In the genomic region with DNA sequence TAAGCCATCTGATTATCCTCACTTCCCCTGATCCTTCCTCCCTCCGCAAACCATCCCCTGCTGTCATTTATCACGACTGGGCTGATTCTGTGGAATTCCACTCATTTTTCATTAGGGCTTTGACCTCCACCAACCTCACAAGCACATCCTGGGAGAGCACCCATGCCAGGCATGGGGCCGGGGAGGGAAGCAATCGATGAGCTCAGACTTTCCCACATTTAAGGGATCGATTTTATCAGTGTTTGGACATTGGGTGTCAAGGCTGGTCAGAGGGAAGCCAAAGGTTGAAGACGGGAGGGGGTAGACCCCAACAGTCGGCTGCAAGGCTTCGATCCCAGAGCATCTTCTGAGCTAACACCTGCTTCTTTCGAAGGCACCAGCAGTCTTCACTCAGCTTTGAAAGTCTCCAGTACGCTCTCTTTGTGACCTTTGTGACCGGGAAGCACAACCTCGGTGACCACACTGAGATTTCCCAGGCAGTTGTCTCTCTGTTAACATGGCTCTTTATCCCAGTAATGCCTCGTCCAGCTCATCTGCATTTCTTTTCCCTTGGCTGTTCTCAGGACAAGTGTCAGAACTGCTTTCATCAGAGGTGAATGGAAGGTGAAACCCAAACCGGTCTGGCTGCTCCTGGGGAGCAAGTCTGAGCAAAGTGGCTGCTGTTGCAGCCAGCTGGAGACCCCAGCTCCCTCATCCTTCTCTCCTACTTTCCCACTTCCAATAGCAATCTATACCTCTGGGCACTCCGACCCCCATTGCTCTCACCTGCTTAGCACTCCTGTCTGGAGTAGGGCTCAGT, we compare ENCODE assay signal across 17 mouse cellular contexts. TPM values are rescaled to one million over a fixed set of nuclear protein-coding genes. Genes with fewer than 3 reads are reported as not detected.
DNase-seq lines count a peak whose midpoint lies in the region; ATAC-seq and TF ChIP-seq lines count a peak whose summit lies in the region.
"Had no signal": no experiment of that assay in that cellular context is flagged by ENCODE, and none has a peak within 500 bp of the region (broad histone marks: within the 10 kb centered on the region; RNA-seq: fewer than 3 reads in every experiment).

No protein-coding gene starts in this region.

- no peaks in the 10 kb centered on the region for H3K27me3 ChIP-seq in kidney, postnatal 0 days (ENCODE audit: insufficient read depth, low read length)
- no peaks in the 10 kb centered on the region for H3K27me3 ChIP-seq in stomach, embryonic 15.5 days (replicated peaks)
- no peaks in the 10 kb centered on the region for H3K27me3 ChIP-seq in kidney, adult 2 months (replicated peaks; ENCODE audit: control insufficient read depth, insufficient read depth, low read length)
- H3K27me3 ChIP-seq: liver, embryonic 15.5 days; midbrain, embryonic 13.5 days had no signal

- WGBS in kidney, postnatal 0 days: 45% methylated on average over 15 of the region's 15 CpGs
- WGBS in stomach, embryonic 15.5 days: 19% methylated on average over 15 of the region's 15 CpGs
- WGBS in kidney, adult 2 months: 51% methylated on average over 15 of the region's 15 CpGs

- H3K4me2 ChIP-seq in kidney, postnatal 0 days (ENCODE audit: low read length): no peak overlapping the region
- no peak overlapping the region; the same call in 1 of the 2 replicates for H3K4me2 ChIP-seq in stomach, embryonic 15.5 days
- H3K4me2 ChIP-seq: liver, embryonic 15.5 days; midbrain, embryonic 13.5 days had no signal

- H3K9ac ChIP-seq in kidney, postnatal 0 days (ENCODE audit: low read depth, low read length): no peak overlapping the region
- H3K9ac ChIP-seq in stomach, embryonic 15.5 days: no peak overlapping the region
- H3K9ac ChIP-seq: liver, embryonic 15.5 days; midbrain, embryonic 13.5 days had no signal

- no peak for TF ChIP-seq POLR2A in kidney, adult 2 months (IDR thresholded peaks at IDR 0.05; ENCODE audit: low read depth, low read length)

- H3K27ac ChIP-seq in kidney, postnatal 0 days: no peak overlapping the region
- peak overlapping the region; percentile 31 for H3K27ac ChIP-seq in stomach, embryonic 15.5 days
- H3K27ac ChIP-seq in kidney, adult 2 months (ENCODE audit: insufficient read depth, low read depth, low read length): no peak overlapping the region
- H3K27ac ChIP-seq: hindbrain, postnatal 0 days; liver, embryonic 15.5 days; macrophage; midbrain, embryonic 13.5 days had no signal

- no peak for ATAC-seq in kidney, postnatal 0 days (replicated peaks; ENCODE audit: low FRiP score, low read depth)
- no peak for ATAC-seq in stomach, embryonic 15.5 days (ENCODE audit: insufficient read depth, low FRiP score, low read depth)
- ATAC-seq: forebrain, embryonic 14.5 days; hindbrain, postnatal 0 days; midbrain, embryonic 13.5 days had no signal

- peak; percentile 3 for DNase-seq in kidney, postnatal 0 days (ENCODE audit: low spot score)
- no peak for DNase-seq in kidney, postnatal 36 days
- peak; percentile 8 for DNase-seq in ES-CJ7 (ENCODE audit: low read depth, low spot score)
- DNase-seq in ZHBTc4 (ENCODE audit: low read depth, low spot score): peak; percentile 19
- no peak for DNase-seq in cerebellum, postnatal 36 days
- no peak for DNase-seq in kidney, adult 2 months
- DNase-seq: cerebellum, postnatal 10 days; heart, postnatal 10 days; layer of hippocampus, adult 9-11 months; right cerebral cortex, postnatal 14 days; thymus, adult 18-20 months had no signal

- H3K4me1 ChIP-seq in kidney, postnatal 0 days (replicated peaks; ENCODE audit: insufficient read depth, low read length): no peaks in the 10 kb centered on the region
- peaks cover 5% of the 10 kb centered on the region; the same call in 1 of the 2 replicates for H3K4me1 ChIP-seq in stomach, embryonic 15.5 days
- H3K4me1 ChIP-seq in kidney, adult 2 months (ENCODE audit: control insufficient read depth, insufficient read depth, low read length): no peaks in the 10 kb centered on the region
- H3K4me1 ChIP-seq: liver, embryonic 15.5 days; midbrain, embryonic 13.5 days had no signal

- H3K36me3 ChIP-seq in kidney, postnatal 0 days (ENCODE audit: insufficient read depth, low read length): no peaks in the 10 kb centered on the region
- no peaks in the 10 kb centered on the region for H3K36me3 ChIP-seq in stomach, embryonic 15.5 days
- H3K36me3 ChIP-seq in kidney, adult 2 months (ENCODE audit: control insufficient read depth, insufficient read depth, low read length): no peaks in the 10 kb centered on the region
- H3K36me3 ChIP-seq: liver, embryonic 15.5 days; midbrain, embryonic 13.5 days had no signal

- H3K9me3 ChIP-seq in kidney, postnatal 0 days (replicated peaks; ENCODE audit: low read length): no peaks in the 10 kb centered on the region
- H3K9me3 ChIP-seq in stomach, embryonic 15.5 days: no peaks in the 10 kb centered on the region
- H3K9me3 ChIP-seq: midbrain, embryonic 13.5 days had no signal

- TF ChIP-seq CTCF in kidney, postnatal 0 days (IDR thresholded peaks at IDR 0.05; ENCODE audit: low read depth): no peak
- TF ChIP-seq CTCF in kidney, adult 2 months (conservative IDR thresholded peaks at IDR 0.05; ENCODE audit: insufficient read depth, insufficient read length, low read depth, low read length): no peak

- no peak overlapping the region for H3K4me3 ChIP-seq in kidney, postnatal 0 days (replicated peaks; ENCODE audit: low read depth, low read length)
- H3K4me3 ChIP-seq in stomach, embryonic 15.5 days (replicated peaks): no peak overlapping the region
- no peak overlapping the region for H3K4me3 ChIP-seq in kidney, adult 2 months (ENCODE audit: insufficient read depth, low read depth, low read length)
- H3K4me3 ChIP-seq: liver, embryonic 15.5 days; midbrain, embryonic 13.5 days had no signal

RNA-seq across cellular contexts. Expression of a gene that starts 53.7 kb away (rescaled TPM):
- polyA plus RNA-seq in kidney, postnatal 0 days (2015; fragmentation: Nextera tagmentation; extraction: Ambion mirVana): 28.0 and 29.3 TPM in 2 replicates
- 42.0 and 50.9 TPM in 2 replicates for polyA plus RNA-seq in stomach, embryonic 15.5 days (2015; fragmentation: Nextera tagmentation; extraction: Ambion mirVana)
- 0.72 and 0.83 TPM in 2 replicates for polyA plus RNA-seq in kidney, adult 2 months (2012; rRNA removed)
- polyA plus RNA-seq: macrophage had no signal

Comparison
In these comparisons a context has a peak if more than half of its experiments do, and no peak if none do; other contexts are left out.
1. DNase-seq: peak in kidney, postnatal 0 days (single experiment), ES-CJ7 (single experiment) and ZHBTc4 (single experiment); none in kidney, postnatal 36 days (0 of 2), cerebellum, postnatal 36 days (0 of 2) and kidney, adult 2 months (single experiment).
2. RNA of a gene that starts 53.7 kb away (polyA plus RNA-seq): 42.0 to 50.9 TPM in stomach, embryonic 15.5 days and 28.0 to 29.3 TPM in kidney, postnatal 0 days; 0.72 to 0.83 TPM in kidney, adult 2 months; every median in the first group is over 10 times any median in the second.